Mouse (Mus musculus) liver, embryonic 14.5 days (tissue): ENCODE data around the gene Dnm2.

ENCODE experiments used
- CTCF ChIP-seq: IDR thresholded peaks from 2 replicates; pipeline ENCODE4 v1.5.1; 2016; ENCODE audit warnings: antibody characterized with exemption, low read depth, control low read depth
- EP300 ChIP-seq: IDR thresholded peaks from 2 replicates; pipeline ENCODE4 v1.6.1; 2016; ENCODE audit warnings: antibody characterized with exemption, low read depth

DNA sequence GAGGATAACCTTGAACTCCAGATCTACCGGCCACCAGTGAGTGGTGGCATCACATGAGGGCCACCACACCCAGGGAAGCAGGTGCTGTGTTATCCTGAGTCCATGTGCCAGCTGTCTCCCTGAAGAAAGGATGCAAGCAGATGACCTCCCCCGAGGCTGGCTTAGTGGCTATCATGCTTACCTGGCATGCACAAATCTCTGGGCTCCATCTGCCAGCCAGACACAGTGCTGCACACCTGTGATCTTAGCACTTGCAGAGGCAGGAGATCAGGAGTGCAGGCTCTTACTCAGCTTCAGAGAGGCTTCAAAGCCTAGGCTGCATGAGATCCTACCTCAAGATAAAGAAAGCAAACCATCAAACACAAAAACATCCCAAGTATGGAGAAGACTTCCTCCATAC lies 25.0 kb downstream of the Dnm2 start:
- TF ChIP-seq CTCF (no peak), EP300 (no peak)
